Mouse (Mus musculus): ENCODE results near the gene Mocs1. TPM values are rescaled to one million over a fixed set of nuclear protein-coding genes. Genes with fewer than 3 reads are reported as not detected.

Mocs1 gene
- polyA plus RNA-seq, 1 experiment from 2014 or later, result 6.9 TPM

GRCm38 (mm10) chr17:49503246-49503900, 75.2 kb downstream of the Mocs1 start:
- H3K4me2 ChIP-seq (ENCODE audit: low read length), result no peak overlapping the region
- H3K27me3 ChIP-seq (ENCODE audit: control insufficient read depth, insufficient read depth, low read length), result no peaks in the 10 kb centered on the region
- no peak overlapping the region for H3K27ac ChIP-seq (replicated peaks in 1 of 2; ENCODE audit: control insufficient read depth in 1 of 2, insufficient read depth in 1 of 2, low read depth in 2 of 2, low read length in 2 of 2)
- ATAC-seq (ENCODE audit: insufficient number of reproducible peaks, insufficient read depth, low FRiP score, low read depth), result no peak
- 66% methylated on average over 6 of the region's 6 CpGs for WGBS
- no peaks in the 10 kb centered on the region for H3K36me3 ChIP-seq (ENCODE audit: control insufficient read depth, insufficient read depth, low read length)
- H3K4me3 ChIP-seq (ENCODE audit: control insufficient read depth in 1 of 2, insufficient read depth in 1 of 2, low read depth in 1 of 2, low read length in 2 of 2), result no peak overlapping the region
- H3K9me3 ChIP-seq (ENCODE audit: control insufficient read depth, low read length), result no peaks in the 10 kb centered on the region
- H3K9ac ChIP-seq (ENCODE audit: low read length), result no peak overlapping the region
- peaks cover 3 to 6% of the 10 kb centered on the region in 2 experiments; a peak in 1 of 4 replicates for H3K4me1 ChIP-seq (ENCODE audit: control insufficient read depth in 2 of 2, insufficient read depth in 2 of 2, low read length in 2 of 2)

Other genes starting within 250 kb of the Mocs1 start
- 3.7 and 4.7 TPM in 2 replicates for gene Daam2, start 136.0 kb downstream of the Mocs1 start, polyA plus RNA-seq (2014; fragmentation: Nextera tagmentation; extraction: Ambion mirVana)
- gene Kif6, start 186.8 kb downstream of the Mocs1 start, polyA plus RNA-seq (2014; fragmentation: Nextera tagmentation; extraction: Ambion mirVana), result 1.9 and 2.8 TPM in 2 replicates